Mouse (Mus musculus): ENCODE results near the gene Grm2.

- TF ChIP-seq CTCF (IDR thresholded peaks at IDR 0.05; ENCODE audit: low read depth, low read length): no peak
- no peak for TF ChIP-seq POLR2A (IDR thresholded peaks at IDR 0.05; ENCODE audit: insufficient read depth, low read length)
- TF ChIP-seq EP300 (IDR thresholded peaks at IDR 0.05; ENCODE audit: insufficient read depth, low read depth, low read length): no peak
Observed at GRCm38 (mm10) chr9:106656820-106657219, 938 bp upstream of the Grm2 start.
